Mouse (Mus musculus) C2C12 (cell line): ENCODE data around the gene Rwdd3. TPM values are rescaled to one million over a fixed set of nuclear protein-coding genes. Genes with fewer than 3 reads are reported as not detected.

ENCODE experiments used
- H3K27me3 ChIP-seq: one replicate; pipeline ENCODE4 v1.6.1; 2011; ENCODE audit not compliant: control insufficient read depth, insufficient read depth, insufficient read length
- H3K36me3 ChIP-seq: one replicate; pipeline ENCODE4 v1.6.1; 2011; ENCODE audit not compliant: control insufficient read depth, insufficient read depth
- H3K4me3 ChIP-seq: one replicate; pipeline ENCODE4 v1.5.1; 2011; ENCODE audit warnings: mild to moderate bottlenecking, control low read depth; ENCODE audit not compliant: poor library complexity, insufficient read depth, severe bottlenecking
- H3K79me2 ChIP-seq: one replicate; pipeline ENCODE4 v1.6.1; 2011; ENCODE audit not compliant: control insufficient read depth, insufficient read depth
- H3K79me3 ChIP-seq: one replicate; pipeline ENCODE4 v1.6.1; 2011; ENCODE audit warnings: low read depth, control low read depth
- H3ac ChIP-seq: one replicate; pipeline ENCODE3; 2011; ENCODE audit warnings: low read depth; ENCODE audit not compliant: control insufficient read depth, insufficient read length
- CEBPB ChIP-seq: IDR thresholded peaks from one replicate; pipeline ENCODE4 v1.6.1; 2011; ENCODE audit warnings: low read depth, mild to moderate bottlenecking, control low read depth, moderate library complexity
- CTCF ChIP-seq: IDR thresholded peaks from one replicate; pipeline ENCODE4 v1.5.1; 2011; ENCODE audit not compliant: control insufficient read depth, insufficient read depth, insufficient read length
- FOSL1 ChIP-seq: IDR thresholded peaks from one replicate; pipeline ENCODE4 v1.8.0; 2011; ENCODE audit warnings: mild to moderate bottlenecking, low read length; ENCODE audit not compliant: poor library complexity, insufficient read depth, severe bottlenecking
- MAX ChIP-seq: IDR thresholded peaks from one replicate; pipeline ENCODE4 v1.6.1; 2011; ENCODE audit warnings: mild to moderate bottlenecking, control low read depth
- MYOD1 ChIP-seq: IDR thresholded peaks from one replicate; pipeline ENCODE4 v1.6.1; 2011; ENCODE audit warnings: low read depth; ENCODE audit not compliant: control insufficient read depth, insufficient read length
- MYOG ChIP-seq: IDR thresholded peaks from one replicate; pipeline ENCODE4 v1.6.1; 2011; ENCODE audit not compliant: control insufficient read depth, insufficient read length; ENCODE audit errors: extremely low read depth
- USF1 ChIP-seq: IDR thresholded peaks from one replicate; pipeline ENCODE4 v1.6.1; 2011; ENCODE audit warnings: low read depth, mild to moderate bottlenecking, control low read depth, moderate library complexity
- polyA plus RNA-seq: library from polyadenylated mRNA; unstranded; fragments of >200 nt; fragmentation: generic; extraction: Trizol; gene quantifications from one replicate; pipeline ENCODE4 v1.2.1, GENCODE M21; 2012; ENCODE audit warnings: missing spikeins

The Rwdd3 gene
- polyA plus RNA-seq, 1 experiment, result 1.2 TPM

GRCm38 (mm10) chr3:121185197-121185596 is 13.7 kb upstream of the Rwdd3 start:
- H3K27me3 ChIP-seq, result no peaks in the 10 kb centered on the region
- no peak overlapping the region for H3ac ChIP-seq
- H3K4me3 ChIP-seq, result no peak overlapping the region
- TF ChIP-seq CEBPB (no peak), CTCF (no peak), MYOG (no peak), FOSL1 (no peak), MAX (no peak), MYOD1 (no peak)
- H3K79me2 ChIP-seq, result no peaks in the 10 kb centered on the region
- no peaks in the 10 kb centered on the region for H3K79me3 ChIP-seq
- no peaks in the 10 kb centered on the region for H3K36me3 ChIP-seq

GRCm38 (mm10) chr3:121176011-121176410 is 4.5 kb upstream of the Rwdd3 start:
- no peak overlapping the region for H3ac ChIP-seq
- no peaks in the 10 kb centered on the region for H3K27me3 ChIP-seq
- H3K79me3 ChIP-seq, result no peaks in the 10 kb centered on the region
- H3K4me3 ChIP-seq, result no peak overlapping the region
- no peaks in the 10 kb centered on the region for H3K79me2 ChIP-seq
- H3K36me3 ChIP-seq, result no peaks in the 10 kb centered on the region
- TF ChIP-seq CEBPB, result no peak
- TF ChIP-seq FOSL1, result no peak
- no peak for TF ChIP-seq MAX
- TF ChIP-seq CTCF, result no peak
- no peak for TF ChIP-seq MYOD1
- TF ChIP-seq MYOG, result no peak
- no peak for TF ChIP-seq USF1

- Histone ChIP-seq H3K79me3 (no peaks in the 10 kb centered on the region), H3K36me3 (no peaks in the 10 kb centered on the region), H3K4me3 (no peak overlapping the region), H3K27me3 (no peaks in the 10 kb centered on the region), H3ac (no peak overlapping the region), H3K79me2 (no peaks in the 10 kb centered on the region)
- TF ChIP-seq FOSL1 (no peak), USF1 (no peak), MAX (no peak), MYOG (no peak)
Observed at GRCm38 (mm10) chr3:121174248-121174945, 2.9 kb upstream of the Rwdd3 start.

- no peak overlapping the region for H3ac ChIP-seq
- H3K36me3 ChIP-seq, result no peaks in the 10 kb centered on the region
- H3K4me3 ChIP-seq, result no peak overlapping the region
- H3K27me3 ChIP-seq, result no peaks in the 10 kb centered on the region
- no peaks in the 10 kb centered on the region for H3K79me3 ChIP-seq
- no peak for TF ChIP-seq CEBPB
- no peak for TF ChIP-seq USF1
- TF ChIP-seq MYOG, result no peak
- no peak for TF ChIP-seq MYOD1
- no peak for TF ChIP-seq MAX
- TF ChIP-seq CTCF, result no peak
- no peak for TF ChIP-seq FOSL1
- H3K79me2 ChIP-seq, result no peaks in the 10 kb centered on the region
Observed at GRCm38 (mm10) chr3:121172718-121173117, 1.2 kb upstream of the Rwdd3 start.

- Histone ChIP-seq H3K27me3 (no peaks in the 10 kb centered on the region), H3K79me2 (no peaks in the 10 kb centered on the region), H3K79me3 (no peaks in the 10 kb centered on the region), H3ac (no peak overlapping the region), H3K4me3 (no peak overlapping the region), H3K36me3 (no peaks in the 10 kb centered on the region)
- TF ChIP-seq CEBPB (no peak), MYOD1 (no peak), FOSL1 (no peak), CTCF (no peak), USF1 (no peak), MAX (no peak), MYOG (no peak)
Observed at GRCm38 (mm10) chr3:121171872-121172265, 374 bp upstream of the Rwdd3 start.

- H3K79me2 ChIP-seq, result no peaks in the 10 kb centered on the region
- H3K4me3 ChIP-seq, result peak overlapping the region; percentile 44
- no peaks in the 10 kb centered on the region for H3K27me3 ChIP-seq
- H3ac ChIP-seq, result peak overlapping the region; percentile 28
- H3K79me3 ChIP-seq, result no peaks in the 10 kb centered on the region
- TF ChIP-seq FOSL1 (no peak), USF1 (no peak), MYOD1 (no peak), MYOG (no peak), CEBPB (no peak), CTCF (no peak), MAX (no peak)
- H3K36me3 ChIP-seq, result no peaks in the 10 kb centered on the region
Observed at GRCm38 (mm10) chr3:121170631-121171030, 864 bp downstream of the Rwdd3 start.
